Mouse (Mus musculus) limb, embryonic 14.5 days (tissue): ENCODE data around the gene Ttc17. TPM values are rescaled to one million over a fixed set of nuclear protein-coding genes. Genes with fewer than 3 reads are reported as not detected.
"Not testable (repeated sequence)": the region's sequence is repeated elsewhere in the genome, so short reads cannot be mapped to it uniquely, and the experiment has no call there.

Experiments used
- ATAC-seq: fragments of 200-750 bp; cut with Nextera tagmentation; 2 replicates; pipeline ENCODE4 v1.8.0; 2017; ENCODE audit warnings: low read depth, moderate number of reproducible peaks, moderate TSS enrichment; ENCODE audit not compliant: low FRiP score
- DNase-seq: peaks from one replicate; pipeline ENCODE4 v3.0.0-alpha.2; 2015; ENCODE audit warnings: low spot score
- H3K27ac ChIP-seq: fragments of 300-500 bp; sonication (generic); replicated peaks from 2 replicates; pipeline ENCODE4 v1.5.1; 2014; ENCODE audit warnings: low read depth, mild to moderate bottlenecking, low read length, moderate library complexity, mixed read lengths
- H3K27me3 ChIP-seq: fragments of 300-500 bp; sonication (generic); 2 replicates; pipeline ENCODE4 v1.6.1; 2014; ENCODE audit warnings: low read length, mixed read lengths; ENCODE audit not compliant: control insufficient read depth, insufficient read depth
- H3K36me3 ChIP-seq: fragments of 300-500 bp; sonication (generic); 2 replicates; pipeline ENCODE4 v1.6.1; 2014; ENCODE audit warnings: mild to moderate bottlenecking, low read length, moderate library complexity, mixed read lengths; ENCODE audit not compliant: control insufficient read depth, insufficient read depth
- H3K4me1 ChIP-seq: fragments of 300-500 bp; sonication (generic); 2 replicates; pipeline ENCODE4 v1.6.1; 2014; ENCODE audit warnings: antibody characterized with exemption, low read length, mixed read lengths; ENCODE audit not compliant: control insufficient read depth, insufficient read depth
- H3K4me2 ChIP-seq: fragments of 300-500 bp; sonication (generic); replicated peaks from 2 replicates; pipeline ENCODE4 v1.6.1; 2014; ENCODE audit warnings: low read depth, mild to moderate bottlenecking, low read length, moderate library complexity; ENCODE audit not compliant: severe bottlenecking
- H3K4me3 ChIP-seq: fragments of 300-500 bp; sonication (generic); replicated peaks from 2 replicates; pipeline ENCODE4 v1.5.1; 2014; ENCODE audit warnings: low read length
- H3K9ac ChIP-seq: fragments of 300-500 bp; sonication (generic); 2 replicates; pipeline ENCODE4 v1.6.1; 2014; ENCODE audit warnings: mild to moderate bottlenecking, low read depth, low read length, moderate library complexity; ENCODE audit not compliant: severe bottlenecking
- H3K9me3 ChIP-seq: fragments of 300-500 bp; sonication (generic); 2 replicates; pipeline ENCODE4 v1.6.1; 2016; ENCODE audit warnings: low read length; ENCODE audit not compliant: control insufficient read depth
- POLR2A ChIP-seq: fragments of 200-500 bp; IDR thresholded peaks from 2 replicates; pipeline ENCODE4 v1.8.0; 2012; ENCODE audit warnings: inconsistent platforms, mild to moderate bottlenecking, moderate library complexity, borderline replicate concordance; ENCODE audit not compliant: insufficient read depth, insufficient read length; ENCODE audit errors: extremely low read depth
- WGBS: fragments of 180-500 bp; shearing (Covaris S2); extraction: QIAGEN DNeasy Blood & Tissue Kit; methylation state at CpG from one replicate; pipeline ENCODE4 v1.1.7; 2014; 5-methylcytosine and 5-hydroxymethylcytosine counted together
- polyA plus RNA-seq, 2 experiments: library from polyadenylated mRNA; depleted of rRNA in 1 of 2; stranded (reverse) in 1 of 2; unstranded in 1 of 2; fragments of >200 nt; fragmentation: Nextera tagmentation in 1 of 2; extraction: Ambion mirVana in 1 of 2; gene quantifications; 2 replicates each; pipeline versions ENCODE4 v1.2.1 to v1.2.3; 2012 to 2014

The Ttc17 gene
- polyA plus RNA-seq, 2 experiments, result 17.8 to 18.3 TPM

GRCm38 (mm10) chr2:94397453-94397852 lies 9.0 kb downstream of the Ttc17 start:
- Histone ChIP-seq H3K4me2 (no peak overlapping the region), H3K9ac (no peak overlapping the region), H3K9me3 (no peaks in the 10 kb centered on the region), H3K27me3 (no peaks in the 10 kb centered on the region), H3K4me3 (no peak overlapping the region), H3K27ac (no peak overlapping the region), H3K36me3 (peaks cover 9% of the 10 kb centered on the region; the same call in 1 of the 2 replicates), H3K4me1 (no peaks in the 10 kb centered on the region)
- DNase-seq (no peak), ATAC-seq (no peak)
- WGBS, result 88% methylated on average over 5 of the region's 5 CpGs
- TF ChIP-seq POLR2A, result no peak

- no peak overlapping the region for H3K4me3 ChIP-seq
- no peak overlapping the region for H3K9ac ChIP-seq
- WGBS, result 87% methylated on average over 5 of the region's 5 CpGs
- DNase-seq (no peak), ATAC-seq (no peak)
- no peak overlapping the region for H3K4me2 ChIP-seq
- peaks cover 9% of the 10 kb centered on the region; the same call in 1 of the 2 replicates for H3K36me3 ChIP-seq
- H3K27ac ChIP-seq, result no peak overlapping the region
- no peaks in the 10 kb centered on the region for H3K27me3 ChIP-seq
- no peaks in the 10 kb centered on the region for H3K4me1 ChIP-seq
- TF ChIP-seq POLR2A, result no peak
- no peaks in the 10 kb centered on the region for H3K9me3 ChIP-seq
Observed at GRCm38 (mm10) chr2:94396325-94396724, 10.2 kb downstream of the Ttc17 start.

GRCm38 (mm10) chr2:94391127-94391526 lies 15.4 kb downstream of the Ttc17 start:
- H3K27me3 ChIP-seq, result not testable (repeated sequence)

GRCm38 (mm10) chr2:94389000-94389399 lies 17.5 kb downstream of the Ttc17 start:
- no peak for DNase-seq
- no peak for TF ChIP-seq POLR2A
- Histone ChIP-seq H3K27ac (no peak overlapping the region), H3K9me3 (no peaks in the 10 kb centered on the region), H3K9ac (no peak overlapping the region), H3K4me1 (no peaks in the 10 kb centered on the region), H3K4me2 (no peak overlapping the region), H3K27me3 (no peaks in the 10 kb centered on the region), H3K36me3 (peaks cover 9% of the 10 kb centered on the region), H3K4me3 (no peak overlapping the region)
- no peak for ATAC-seq
- 89% methylated on average over 9 of the region's 9 CpGs for WGBS

More at GRCm38 (mm10) chr2:94391127-94391526, 15.4 kb downstream of the Ttc17 start:
- not testable (repeated sequence) for DNase-seq, H3K9ac ChIP-seq, H3K4me2 ChIP-seq, H3K9me3 ChIP-seq, H3K4me1 ChIP-seq, H3K27ac ChIP-seq, H3K4me3 ChIP-seq, ATAC-seq, H3K36me3 ChIP-seq
- 92% methylated on average over 10 of the region's 12 CpGs for WGBS

- WGBS, result 88% methylated on average over 5 of the region's 5 CpGs
- DNase-seq, result no peak
- TF ChIP-seq POLR2A, result no peak
Observed at GRCm38 (mm10) chr2:94387846-94388245, 18.6 kb downstream of the Ttc17 start.

GRCm38 (mm10) chr2:94384483-94384882 lies 22.0 kb downstream of the Ttc17 start:
- not testable (repeated sequence) for ATAC-seq

More at GRCm38 (mm10) chr2:94387846-94388245, 18.6 kb downstream of the Ttc17 start:
- Histone ChIP-seq H3K4me3 (no peak overlapping the region), H3K36me3 (peaks cover 13% of the 10 kb centered on the region), H3K27me3 (no peaks in the 10 kb centered on the region), H3K9ac (no peak overlapping the region), H3K9me3 (no peaks in the 10 kb centered on the region), H3K27ac (no peak overlapping the region), H3K4me2 (no peak overlapping the region), H3K4me1 (no peaks in the 10 kb centered on the region)
- no peak for ATAC-seq

More at GRCm38 (mm10) chr2:94384483-94384882, 22.0 kb downstream of the Ttc17 start:
- not testable (repeated sequence) for H3K9me3 ChIP-seq, DNase-seq, H3K4me1 ChIP-seq, H3K4me2 ChIP-seq, H3K9ac ChIP-seq, H3K27ac ChIP-seq, H3K4me3 ChIP-seq, H3K27me3 ChIP-seq
- 96% methylated on average over 10 of the region's 10 CpGs for WGBS
- H3K36me3 ChIP-seq, result peaks cover 18% of the 10 kb centered on the region
